Mouse (Mus musculus) forebrain, embryonic 14.5 days (tissue): ENCODE measurements around the gene Dennd6b. TPM values are rescaled to one million over a fixed set of nuclear protein-coding genes. Genes with fewer than 3 reads are reported as not detected.
A peak's percentile ranks its signal among the peaks of the same experiment; 100 is the strongest.

Experiments used
- ATAC-seq: fragments of 200-750 bp; cut with Nextera tagmentation; 2 replicates; pipeline ENCODE4 v1.8.0; 2017; ENCODE audit warnings: mild to moderate bottlenecking, moderate library complexity
- DNase-seq: peaks from one replicate; pipeline ENCODE4 v3.0.0-alpha.2; 2015; ENCODE audit warnings: low spot score
- H3K27ac ChIP-seq: fragments of 300-500 bp; sonication (generic); 2 replicates; pipeline ENCODE4 v1.5.1; 2014; ENCODE audit warnings: low read depth, mild to moderate bottlenecking, control low read depth, low read length, moderate library complexity
- H3K27me3 ChIP-seq: fragments of 300-500 bp; sonication (generic); replicated peaks from 2 replicates; pipeline ENCODE4 v1.6.1; 2014; ENCODE audit warnings: low read length, control low read depth, mixed read lengths; ENCODE audit not compliant: control insufficient read depth, insufficient read depth
- H3K36me3 ChIP-seq: fragments of 300-500 bp; sonication (generic); 2 replicates; pipeline ENCODE4 v1.6.1; 2014; ENCODE audit warnings: low read length, control low read depth; ENCODE audit not compliant: control insufficient read depth, insufficient read depth
- H3K4me1 ChIP-seq: fragments of 300-500 bp; sonication (generic); 2 replicates; pipeline ENCODE4 v1.6.1; 2014; ENCODE audit warnings: antibody characterized with exemption, low read length, control low read depth; ENCODE audit not compliant: control insufficient read depth, insufficient read depth
- H3K4me2 ChIP-seq: fragments of 300-500 bp; sonication (generic); 2 replicates; pipeline ENCODE4 v1.6.1; 2014; ENCODE audit warnings: mild to moderate bottlenecking, control low read depth, low read length
- H3K4me3 ChIP-seq: fragments of 300-500 bp; sonication (generic); 2 replicates; pipeline ENCODE4 v1.5.1; 2014; ENCODE audit warnings: low read depth, low read length, control low read depth
- H3K9ac ChIP-seq: fragments of 300-500 bp; sonication (generic); 2 replicates; pipeline ENCODE4 v1.6.1; 2014; ENCODE audit warnings: mild to moderate bottlenecking, low read length, control low read depth, moderate library complexity
- H3K9me3 ChIP-seq: fragments of 300-500 bp; sonication (generic); replicated peaks from 2 replicates; pipeline ENCODE4 v1.6.1; 2016; ENCODE audit warnings: low read length, control low read depth, mixed read lengths; ENCODE audit not compliant: control insufficient read depth
- WGBS: fragments of 180-500 bp; shearing (Covaris S2); extraction: QIAGEN DNeasy Blood & Tissue Kit; methylation state at CpG from one replicate; pipeline ENCODE4 v1.1.7; 2014; 5-methylcytosine and 5-hydroxymethylcytosine counted together
- polyA plus RNA-seq: library from polyadenylated mRNA; unstranded; fragments of >200 nt; fragmentation: Nextera tagmentation; extraction: Ambion mirVana; gene quantifications from 2 replicates; pipeline ENCODE4 v1.2.1, GENCODE M21; 2014

The Dennd6b gene
- 39.0 and 49.2 TPM in 2 replicates for polyA plus RNA-seq

DNA sequence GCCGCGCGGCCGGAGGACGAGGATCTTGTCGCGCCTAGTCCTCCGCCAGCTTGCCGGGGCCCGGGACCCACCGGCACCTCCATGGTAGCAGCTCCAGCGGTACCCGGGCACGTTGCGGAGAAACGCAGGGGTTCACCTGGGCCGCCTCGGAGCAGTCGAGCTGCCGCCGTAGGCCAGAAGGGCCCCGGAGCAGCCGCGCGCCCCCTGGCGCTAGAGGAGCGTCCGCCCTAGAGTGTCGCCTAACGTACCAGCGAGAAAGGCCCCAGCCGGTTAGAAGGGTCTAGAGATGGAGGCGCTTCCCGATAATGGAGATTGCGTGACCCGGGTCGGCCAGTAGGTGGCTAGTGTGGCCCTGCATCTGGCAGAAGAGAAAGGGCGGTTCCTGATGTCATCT is at the start of gene Dennd6b:
Gene Dennd6b (minus strand): TSS at position 184 of the 394 bp plus-strand sequence.
- ATAC-seq (peak; percentile 99), DNase-seq (peak; percentile 98)
- peak within 1 kb of the TSS; percentile 73 for H3K4me2 ChIP-seq
- 0% methylated on average over 35 of the region's 38 CpGs for WGBS
- H3K9me3 ChIP-seq: no peaks in the 10 kb centered on the region
- no peaks in the 10 kb centered on the region for H3K27me3 ChIP-seq
- H3K27ac ChIP-seq: peak within 1 kb of the TSS; percentile 98
- H3K9ac ChIP-seq: peak within 1 kb of the TSS; percentile 97
- peaks cover 11% of the 10 kb centered on the region for H3K4me1 ChIP-seq
- H3K36me3 ChIP-seq: no peaks in the 10 kb centered on the region
- H3K4me3 ChIP-seq: peak within 1 kb of the TSS; percentile 92

DNA sequence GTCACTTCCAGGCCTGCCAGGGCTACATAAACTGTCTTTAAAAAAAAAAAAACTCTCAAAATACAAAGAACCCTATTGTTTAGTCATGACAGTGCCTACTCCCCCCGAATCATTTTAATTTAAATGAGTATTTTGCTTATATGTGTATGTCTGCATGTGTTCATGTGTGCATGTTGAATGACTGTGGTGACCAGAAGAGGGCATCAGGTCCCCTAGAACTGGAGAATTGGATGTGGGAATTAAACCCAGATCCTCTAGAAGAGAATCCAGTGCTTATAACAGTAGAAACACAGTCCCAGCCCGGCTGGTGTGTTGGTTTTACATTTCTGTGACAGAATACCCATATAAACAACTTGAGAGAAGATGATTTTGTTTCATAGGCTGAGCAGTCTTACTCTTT is 44.7 kb upstream of the Dennd6b start:
- Histone ChIP-seq H3K27me3 (no peaks in the 10 kb centered on the region), H3K9me3 (no peaks in the 10 kb centered on the region), H3K4me2 (no peak overlapping the region), H3K4me1 (no peaks in the 10 kb centered on the region), H3K9ac (no peak overlapping the region), H3K4me3 (no peak overlapping the region), H3K27ac (no peak overlapping the region), H3K36me3 (peaks cover 38% of the 10 kb centered on the region)
- WGBS: 73% methylated on average over 2 of the region's 2 CpGs
- no peak for ATAC-seq
- no peak for DNase-seq

DNA sequence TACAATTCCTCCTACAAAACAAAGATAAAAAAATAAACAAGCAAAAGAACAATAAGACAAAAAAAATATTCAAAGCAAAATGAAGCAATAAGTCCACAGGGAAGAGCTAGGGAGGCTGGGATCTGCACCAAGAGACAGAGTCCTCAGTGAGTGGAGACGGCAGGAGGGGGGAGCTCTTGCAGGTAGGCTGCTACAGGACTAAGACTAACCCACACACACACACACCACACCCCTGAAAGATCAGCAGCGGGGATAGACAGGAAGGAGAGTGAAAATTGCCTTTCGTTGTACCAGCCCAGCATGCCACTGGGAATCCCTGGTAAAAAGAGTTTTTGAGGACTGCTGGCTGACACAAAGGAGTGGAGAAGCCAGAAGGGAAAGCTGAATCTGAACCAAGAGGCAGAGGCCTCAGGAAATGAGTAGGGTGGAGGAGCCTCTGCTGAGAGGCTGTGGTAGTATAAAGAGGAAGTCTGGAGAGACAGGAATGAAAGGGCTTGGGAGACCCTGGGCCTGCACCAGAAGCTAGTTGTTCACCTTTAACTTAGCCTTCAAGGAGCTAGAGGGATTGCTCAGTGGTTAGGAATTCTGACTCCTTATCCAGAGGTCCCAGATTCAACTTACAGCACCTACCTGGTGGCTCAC is 43.6 kb upstream of the Dennd6b start:
- H3K4me3 ChIP-seq: no peak overlapping the region
- 48% methylated on average over 3 of the region's 3 CpGs for WGBS
- peaks cover 26% of the 10 kb centered on the region for H3K36me3 ChIP-seq
- H3K9me3 ChIP-seq: no peaks in the 10 kb centered on the region
- no peak overlapping the region for H3K27ac ChIP-seq
- no peak overlapping the region for H3K9ac ChIP-seq
- DNase-seq (no peak), ATAC-seq (no peak)
- no peak overlapping the region for H3K4me2 ChIP-seq
- H3K27me3 ChIP-seq: no peaks in the 10 kb centered on the region
- no peaks in the 10 kb centered on the region for H3K4me1 ChIP-seq

DNA sequence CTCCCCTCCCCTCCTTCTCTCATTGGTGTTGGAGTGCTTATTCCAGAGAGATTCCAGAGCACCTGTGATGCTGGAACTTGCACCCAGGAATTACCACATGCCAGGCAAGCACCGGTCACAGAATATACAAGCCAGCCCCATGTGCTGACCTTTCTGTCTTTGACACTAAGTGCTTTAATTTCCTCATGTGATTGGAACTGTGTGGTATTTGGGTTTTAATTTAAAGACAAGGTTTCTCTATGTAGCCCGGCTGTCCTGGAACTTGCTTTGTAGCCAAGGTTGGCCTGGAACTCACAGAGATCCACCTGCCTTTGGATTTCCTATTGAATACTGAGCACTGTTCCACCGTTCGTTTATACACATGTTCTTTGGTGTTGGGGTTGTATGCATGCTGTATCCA is 37.8 kb upstream of the Dennd6b start:
- Histone ChIP-seq H3K27me3 (no peaks in the 10 kb centered on the region), H3K4me2 (no peak overlapping the region), H3K4me1 (no peaks in the 10 kb centered on the region), H3K27ac (no peak overlapping the region), H3K9me3 (no peaks in the 10 kb centered on the region), H3K36me3 (peaks cover 12% of the 10 kb centered on the region), H3K9ac (no peak overlapping the region), H3K4me3 (no peak overlapping the region)
- DNase-seq: no peak
- no peak for ATAC-seq
- WGBS: 91% methylated on average over 4 of the region's 4 CpGs

DNA sequence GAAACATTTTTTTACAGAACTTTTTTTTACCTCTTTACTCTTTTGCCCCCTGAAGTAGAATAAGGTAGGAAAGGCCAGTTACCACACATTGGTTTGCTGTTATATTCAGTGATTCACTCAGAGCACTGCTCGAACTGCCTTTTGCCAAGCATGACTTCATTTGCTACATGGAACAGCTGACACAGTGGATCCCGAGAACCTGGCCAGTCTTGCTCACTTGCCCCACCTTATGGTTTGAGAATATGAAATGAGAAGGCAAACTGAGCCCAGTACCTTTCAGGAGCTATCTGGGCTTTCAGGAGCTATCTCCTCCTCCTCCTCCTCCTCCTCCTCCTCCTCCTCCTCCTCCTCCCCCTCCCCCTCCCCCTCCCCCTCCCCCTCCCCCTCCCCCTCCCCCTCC is 37.3 kb upstream of the Dennd6b start:
- DNase-seq (peak; percentile 35), ATAC-seq (no peak)
- H3K36me3 ChIP-seq: peaks cover 12% of the 10 kb centered on the region
- WGBS: 49% methylated on average over 2 of the region's 2 CpGs
- no peak overlapping the region for H3K9ac ChIP-seq
- H3K27me3 ChIP-seq: no peaks in the 10 kb centered on the region
- H3K4me3 ChIP-seq: no peak overlapping the region
- H3K9me3 ChIP-seq: no peaks in the 10 kb centered on the region
- no peak overlapping the region for H3K27ac ChIP-seq
- H3K4me1 ChIP-seq: no peaks in the 10 kb centered on the region
- H3K4me2 ChIP-seq: no peak overlapping the region

DNA sequence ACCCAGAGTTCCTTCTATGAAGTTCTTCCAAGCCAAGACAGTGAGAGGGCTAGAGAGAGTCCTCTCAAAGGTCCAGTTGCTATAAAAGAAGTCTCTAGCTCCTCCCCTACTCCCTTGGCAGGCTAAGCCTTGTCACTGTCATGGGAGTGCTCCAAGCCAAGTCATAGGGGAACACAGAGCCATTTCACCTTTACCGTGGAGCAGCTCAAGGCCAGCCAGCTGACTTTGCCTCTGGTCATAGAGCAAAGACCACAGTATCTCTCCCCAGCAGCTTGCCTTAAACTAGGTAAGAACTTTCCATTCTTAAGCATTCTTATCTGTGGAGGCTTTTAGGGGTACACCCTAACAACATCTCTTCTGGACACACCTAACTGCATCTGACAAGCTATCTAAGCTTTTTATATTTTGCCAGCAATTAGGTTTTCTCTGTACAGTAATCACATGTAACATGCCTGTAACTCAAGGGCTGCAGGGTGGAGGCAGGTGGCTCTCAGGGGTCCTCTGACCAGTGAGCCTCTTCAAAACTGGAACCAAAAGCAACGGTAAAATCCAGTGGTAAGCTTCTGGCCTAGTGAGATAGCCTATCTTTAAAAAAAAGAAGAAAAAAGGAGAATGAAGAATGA is 19.4 kb upstream of the Dennd6b start:
- H3K4me1 ChIP-seq: peaks cover 15% of the 10 kb centered on the region
- H3K4me2 ChIP-seq: no peak overlapping the region
- H3K27me3 ChIP-seq: no peaks in the 10 kb centered on the region
- ATAC-seq: no peak
- no peak for DNase-seq
- WGBS: 90% methylated on average over 2 of the region's 2 CpGs
- H3K9ac ChIP-seq: no peak overlapping the region
- H3K9me3 ChIP-seq: no peaks in the 10 kb centered on the region
- peaks cover 12% of the 10 kb centered on the region for H3K36me3 ChIP-seq
- H3K27ac ChIP-seq: no peak overlapping the region
- H3K4me3 ChIP-seq: no peak overlapping the region

DNA sequence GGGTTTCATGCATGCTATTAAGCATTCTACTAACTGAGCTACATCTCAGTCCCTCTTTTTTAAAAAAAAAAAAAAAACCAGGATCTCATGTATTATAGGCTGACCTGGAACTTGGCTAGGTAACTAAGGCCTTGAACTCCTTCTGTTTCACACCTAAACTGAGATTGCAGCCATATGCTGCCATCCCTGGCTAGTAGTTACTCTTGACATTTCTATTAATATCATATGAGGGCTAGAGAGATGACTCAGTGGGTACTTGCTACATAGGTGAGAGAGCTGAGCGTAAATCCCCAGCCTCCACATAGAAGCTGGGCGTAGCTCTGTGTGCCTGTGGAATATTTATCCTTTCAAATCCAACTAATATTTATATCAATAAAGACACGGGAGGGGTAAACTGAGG is 18.7 kb upstream of the Dennd6b start:
- no peak for ATAC-seq
- WGBS: 92% methylated on average over 3 of the region's 3 CpGs

DNA sequence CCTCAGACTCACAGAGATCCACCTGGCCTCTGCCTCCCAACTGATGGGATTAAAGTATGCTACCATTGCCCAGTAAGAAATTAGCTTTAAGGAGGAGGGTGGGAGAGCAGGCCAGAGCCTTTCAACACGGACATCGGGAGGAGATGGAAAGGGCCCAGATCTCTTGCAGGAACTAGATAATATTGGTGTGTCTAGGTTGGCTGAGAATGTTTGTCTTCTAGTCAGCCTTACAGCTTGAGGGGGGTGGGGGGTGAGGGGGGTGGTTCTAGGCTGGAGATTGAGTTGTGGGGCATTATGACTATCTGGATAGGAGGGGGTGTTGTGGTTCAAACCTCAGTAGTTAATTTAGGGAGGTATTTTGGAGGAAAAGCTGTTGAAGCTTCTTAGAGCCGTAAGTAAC is 17.2 kb upstream of the Dennd6b start:
- no peak overlapping the region for H3K4me3 ChIP-seq
- 82% methylated on average over 3 of the region's 3 CpGs for WGBS
- H3K9ac ChIP-seq: no peak overlapping the region
- DNase-seq (no peak), ATAC-seq (no peak)
- H3K36me3 ChIP-seq: peaks cover 12% of the 10 kb centered on the region
- H3K4me2 ChIP-seq: peak overlapping the region; percentile 33
- no peaks in the 10 kb centered on the region for H3K9me3 ChIP-seq
- no peaks in the 10 kb centered on the region for H3K27me3 ChIP-seq
- H3K27ac ChIP-seq: no peak overlapping the region
- peaks cover 15% of the 10 kb centered on the region for H3K4me1 ChIP-seq

More for the DNA sequence above, 18.7 kb upstream of the Dennd6b start:
- peaks cover 12% of the 10 kb centered on the region for H3K36me3 ChIP-seq
- peaks cover 15% of the 10 kb centered on the region for H3K4me1 ChIP-seq
- H3K27me3 ChIP-seq: no peaks in the 10 kb centered on the region
- H3K9ac ChIP-seq: no peak overlapping the region
- H3K9me3 ChIP-seq: no peaks in the 10 kb centered on the region
- H3K4me2 ChIP-seq: no peak overlapping the region
- H3K27ac ChIP-seq: no peak overlapping the region
- H3K4me3 ChIP-seq: no peak overlapping the region
- no peak for DNase-seq

DNA sequence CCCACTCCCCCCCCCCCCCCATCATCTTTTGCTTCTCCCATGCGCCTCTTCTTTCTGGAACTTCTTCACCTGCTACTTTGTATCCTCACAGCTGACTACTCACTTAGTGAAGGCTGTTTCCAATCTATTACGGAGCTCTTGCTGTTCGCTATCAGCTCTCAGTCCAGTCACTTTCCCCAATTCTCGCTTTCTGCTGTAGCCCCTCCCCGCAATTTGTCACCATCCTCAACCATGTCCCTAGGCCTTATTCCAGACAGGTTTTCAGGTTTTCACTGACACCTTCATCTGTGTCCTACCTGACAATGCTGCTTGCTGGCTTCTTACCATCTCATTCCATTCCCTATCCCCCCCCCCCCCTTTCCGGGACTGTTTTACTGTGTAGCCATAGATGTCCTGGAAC is 16.2 kb upstream of the Dennd6b start:
- H3K9ac ChIP-seq: peak overlapping the region; percentile 99
- ATAC-seq (no peak), DNase-seq (peak; percentile 24)
- H3K27ac ChIP-seq: peak overlapping the region; percentile 89; the same call in 1 of the 2 replicates
- peaks cover 15% of the 10 kb centered on the region for H3K4me1 ChIP-seq
- peaks cover 12% of the 10 kb centered on the region for H3K36me3 ChIP-seq
- 48% methylated on average over 6 of the region's 6 CpGs for WGBS
- peak overlapping the region; percentile 99 for H3K4me3 ChIP-seq
- no peaks in the 10 kb centered on the region for H3K9me3 ChIP-seq
- H3K4me2 ChIP-seq: peak overlapping the region; percentile 65
- no peaks in the 10 kb centered on the region for H3K27me3 ChIP-seq
